Mouse (Mus musculus): ENCODE data around the gene Foxk1. TPM values are rescaled to one million over a fixed set of nuclear protein-coding genes. Genes with fewer than 3 reads are reported as not detected.

Gene Foxk1
- polyA plus RNA-seq, 1 experiment from 2014 or later, result 3.4 TPM

- H3K27me3 ChIP-seq (ENCODE audit: control insufficient read depth, insufficient read depth, low read length), result no peaks in the 10 kb centered on the region
- no peaks in the 10 kb centered on the region for H3K9me3 ChIP-seq (replicated peaks; ENCODE audit: control insufficient read depth, low read length)
- WGBS, result 27% methylated on average over 17 of the region's 17 CpGs
- peak; percentile 20; the same call in 1 of the 2 replicates for ATAC-seq (replicated peaks; ENCODE audit: insufficient number of reproducible peaks, low FRiP score, low TSS enrichment, low read depth)
- H3K9ac ChIP-seq (replicated peaks; ENCODE audit: low read length), result peak overlapping the region; percentile 39; the same call in 1 of the 2 replicates
- no peak overlapping the region for H3K4me2 ChIP-seq (ENCODE audit: low read depth, low read length)
- no peaks in the 10 kb centered on the region for H3K36me3 ChIP-seq (replicated peaks; ENCODE audit: control insufficient read depth, insufficient read depth, low read depth, low read length)
- no peak overlapping the region for H3K4me3 ChIP-seq (ENCODE audit: low read depth, low read length)
- DNase-seq (ENCODE audit: low spot score), result peak; percentile 91
- no peak overlapping the region for H3K27ac ChIP-seq (replicated peaks; ENCODE audit: low read depth, low read length)
- no peaks in the 10 kb centered on the region for H3K4me1 ChIP-seq (ENCODE audit: control insufficient read depth, insufficient read depth, low read length)
Measured at GRCm38 (mm10) chr5:142478829-142479435, 77.6 kb downstream of the Foxk1 start.

- no peaks in the 10 kb centered on the region for H3K4me1 ChIP-seq (ENCODE audit: control insufficient read depth, insufficient read depth, low read length)
- ATAC-seq (replicated peaks; ENCODE audit: insufficient number of reproducible peaks, low FRiP score, low TSS enrichment, low read depth) (no peak), DNase-seq (ENCODE audit: low spot score) (peak; percentile 30)
- H3K4me2 ChIP-seq (ENCODE audit: low read depth, low read length), result no peak overlapping the region
- H3K27ac ChIP-seq (replicated peaks; ENCODE audit: low read depth, low read length), result no peak overlapping the region
- H3K4me3 ChIP-seq (ENCODE audit: low read depth, low read length), result no peak overlapping the region
- WGBS, result 64% methylated on average over 2 of the region's 2 CpGs
- H3K9ac ChIP-seq (replicated peaks; ENCODE audit: low read length), result no peak overlapping the region
- no peaks in the 10 kb centered on the region for H3K9me3 ChIP-seq (replicated peaks; ENCODE audit: control insufficient read depth, low read length)
- no peaks in the 10 kb centered on the region for H3K36me3 ChIP-seq (replicated peaks; ENCODE audit: control insufficient read depth, insufficient read depth, low read depth, low read length)
- H3K27me3 ChIP-seq (ENCODE audit: control insufficient read depth, insufficient read depth, low read length), result no peaks in the 10 kb centered on the region
Measured at GRCm38 (mm10) chr5:142482512-142482911, 81.2 kb downstream of the Foxk1 start.

GRCm38 (mm10) chr5:142483581-142483980 lies 82.3 kb downstream of the Foxk1 start:
- WGBS, result 92% methylated on average over 5 of the region's 5 CpGs
- ATAC-seq (replicated peaks; ENCODE audit: insufficient number of reproducible peaks, low FRiP score, low TSS enrichment, low read depth) (no peak), DNase-seq (ENCODE audit: low spot score) (no peak)
- no peak overlapping the region for H3K4me2 ChIP-seq (ENCODE audit: low read depth, low read length)
- H3K4me3 ChIP-seq (ENCODE audit: low read depth, low read length), result no peak overlapping the region
- H3K9me3 ChIP-seq (replicated peaks; ENCODE audit: control insufficient read depth, low read length), result no peaks in the 10 kb centered on the region
- H3K36me3 ChIP-seq (replicated peaks; ENCODE audit: control insufficient read depth, insufficient read depth, low read depth, low read length), result no peaks in the 10 kb centered on the region
- no peak overlapping the region for H3K27ac ChIP-seq (replicated peaks; ENCODE audit: low read depth, low read length)
- no peaks in the 10 kb centered on the region for H3K27me3 ChIP-seq (ENCODE audit: control insufficient read depth, insufficient read depth, low read length)
- no peaks in the 10 kb centered on the region for H3K4me1 ChIP-seq (ENCODE audit: control insufficient read depth, insufficient read depth, low read length)
- H3K9ac ChIP-seq (replicated peaks; ENCODE audit: low read length), result no peak overlapping the region

- Histone ChIP-seq H3K9me3 (replicated peaks; ENCODE audit: control insufficient read depth, low read length) (no peaks in the 10 kb centered on the region), H3K4me2 (ENCODE audit: low read depth, low read length) (no peak overlapping the region), H3K4me1 (ENCODE audit: control insufficient read depth, insufficient read depth, low read length) (no peaks in the 10 kb centered on the region), H3K27ac (replicated peaks; ENCODE audit: low read depth, low read length) (no peak overlapping the region), H3K4me3 (ENCODE audit: low read depth, low read length) (no peak overlapping the region), H3K36me3 (replicated peaks; ENCODE audit: control insufficient read depth, insufficient read depth, low read depth, low read length) (no peaks in the 10 kb centered on the region), H3K9ac (replicated peaks; ENCODE audit: low read length) (no peak overlapping the region), H3K27me3 (ENCODE audit: control insufficient read depth, insufficient read depth, low read length) (no peaks in the 10 kb centered on the region)
- DNase-seq (ENCODE audit: low spot score) (no peak), ATAC-seq (replicated peaks; ENCODE audit: insufficient number of reproducible peaks, low FRiP score, low TSS enrichment, low read depth) (no peak)
- 67% methylated on average over 9 of the region's 9 CpGs for WGBS
Measured at GRCm38 (mm10) chr5:142486654-142487053, 85.4 kb downstream of the Foxk1 start.

- Histone ChIP-seq H3K4me2 (ENCODE audit: low read depth, low read length) (no peak overlapping the region), H3K9me3 (replicated peaks; ENCODE audit: control insufficient read depth, low read length) (no peaks in the 10 kb centered on the region), H3K27ac (replicated peaks; ENCODE audit: low read depth, low read length) (no peak overlapping the region), H3K9ac (replicated peaks; ENCODE audit: low read length) (no peak overlapping the region), H3K36me3 (replicated peaks; ENCODE audit: control insufficient read depth, insufficient read depth, low read depth, low read length) (no peaks in the 10 kb centered on the region), H3K4me3 (ENCODE audit: low read depth, low read length) (no peak overlapping the region), H3K4me1 (ENCODE audit: control insufficient read depth, insufficient read depth, low read length) (no peaks in the 10 kb centered on the region), H3K27me3 (ENCODE audit: control insufficient read depth, insufficient read depth, low read length) (no peaks in the 10 kb centered on the region)
- DNase-seq (ENCODE audit: low spot score) (no peak), ATAC-seq (replicated peaks; ENCODE audit: insufficient number of reproducible peaks, low FRiP score, low TSS enrichment, low read depth) (no peak)
- 76% methylated on average over 9 of the region's 9 CpGs for WGBS
Measured at GRCm38 (mm10) chr5:142489955-142490707, 88.8 kb downstream of the Foxk1 start.

GRCm38 (mm10) chr5:142493307-142493706 lies 92.0 kb downstream of the Foxk1 start:
- DNase-seq (ENCODE audit: low spot score), result no peak
- no peaks in the 10 kb centered on the region for H3K9me3 ChIP-seq (replicated peaks; ENCODE audit: control insufficient read depth, low read length)
- H3K27ac ChIP-seq (replicated peaks; ENCODE audit: low read depth, low read length), result no peak overlapping the region
- no peak for ATAC-seq (replicated peaks; ENCODE audit: insufficient number of reproducible peaks, low FRiP score, low TSS enrichment, low read depth)
- whole genome bisulfite sequencing, result 90% methylated on average over 3 of the region's 3 CpGs
- no peak overlapping the region for H3K4me2 ChIP-seq (ENCODE audit: low read depth, low read length)
- no peak overlapping the region for H3K9ac ChIP-seq (replicated peaks; ENCODE audit: low read length)
- H3K36me3 ChIP-seq (replicated peaks; ENCODE audit: control insufficient read depth, insufficient read depth, low read depth, low read length), result no peaks in the 10 kb centered on the region
- no peak overlapping the region for H3K4me3 ChIP-seq (ENCODE audit: low read depth, low read length)
- no peaks in the 10 kb centered on the region for H3K4me1 ChIP-seq (ENCODE audit: control insufficient read depth, insufficient read depth, low read length)
- no peaks in the 10 kb centered on the region for H3K27me3 ChIP-seq (ENCODE audit: control insufficient read depth, insufficient read depth, low read length)

GRCm38 (mm10) chr5:142495321-142496096 lies 94.2 kb downstream of the Foxk1 start:
- Histone ChIP-seq H3K9me3 (replicated peaks; ENCODE audit: control insufficient read depth, low read length) (no peaks in the 10 kb centered on the region), H3K36me3 (replicated peaks; ENCODE audit: control insufficient read depth, insufficient read depth, low read depth, low read length) (no peaks in the 10 kb centered on the region), H3K4me1 (ENCODE audit: control insufficient read depth, insufficient read depth, low read length) (0 out of 2 replicates have a peak, but pooled peaks cover 2% of the 10 kb centered on the region), H3K4me3 (ENCODE audit: low read depth, low read length) (no peak overlapping the region), H3K27me3 (ENCODE audit: control insufficient read depth, insufficient read depth, low read length) (no peaks in the 10 kb centered on the region), H3K27ac (replicated peaks; ENCODE audit: low read depth, low read length) (no peak overlapping the region), H3K9ac (replicated peaks; ENCODE audit: low read length) (no peak overlapping the region), H3K4me2 (ENCODE audit: low read depth, low read length) (no peak overlapping the region)
- DNase-seq (ENCODE audit: low spot score) (no peak), ATAC-seq (replicated peaks; ENCODE audit: insufficient number of reproducible peaks, low FRiP score, low TSS enrichment, low read depth) (no peak)
- WGBS, result 55% methylated on average over 14 of the region's 14 CpGs

GRCm38 (mm10) chr5:142498964-142499363 lies 97.7 kb downstream of the Foxk1 start:
- 43% methylated on average over 3 of the region's 3 CpGs for WGBS
- H3K36me3 ChIP-seq (replicated peaks; ENCODE audit: control insufficient read depth, insufficient read depth, low read depth, low read length), result no peaks in the 10 kb centered on the region
- no peak for ATAC-seq (replicated peaks; ENCODE audit: insufficient number of reproducible peaks, low FRiP score, low TSS enrichment, low read depth)

More at GRCm38 (mm10) chr5:142498964-142499363, 97.7 kb downstream of the Foxk1 start:
- peak; percentile 64 for DNase-seq (ENCODE audit: low spot score)
- Histone ChIP-seq H3K9ac (replicated peaks; ENCODE audit: low read length) (no peak overlapping the region), H3K9me3 (replicated peaks; ENCODE audit: control insufficient read depth, low read length) (no peaks in the 10 kb centered on the region), H3K27me3 (ENCODE audit: control insufficient read depth, insufficient read depth, low read length) (no peaks in the 10 kb centered on the region), H3K4me2 (ENCODE audit: low read depth, low read length) (no peak overlapping the region), H3K4me1 (ENCODE audit: control insufficient read depth, insufficient read depth, low read length) (0 out of 2 replicates have a peak, but pooled peaks cover 2% of the 10 kb centered on the region), H3K27ac (replicated peaks; ENCODE audit: low read depth, low read length) (no peak overlapping the region), H3K4me3 (ENCODE audit: low read depth, low read length) (no peak overlapping the region)

Data from embryonic facial prominence, embryonic 11.5 days (tissue).